ENCODE assay signal across 13 mouse cellular contexts in genomic region chr10:13422121-13422520, GRCm38 (mm10). TPM values are rescaled to one million over a fixed set of nuclear protein-coding genes. Genes with fewer than 3 reads are reported as not detected.
"Had no signal": no experiment of that assay in that cellular context is flagged by ENCODE, and none has a peak within 500 bp of the region (broad histone marks: within the 10 kb centered on the region; RNA-seq: fewer than 3 reads in every experiment).

No protein-coding gene starts in this region.

- ATAC-seq: liver, embryonic 12.5 days had no signal

- H3K27me3 ChIP-seq: liver, embryonic 12.5 days; lung, embryonic 15.5 days; neural tube, embryonic 15.5 days had no signal

- H3K4me3 ChIP-seq: left cerebral cortex, adult 2 months; limb, embryonic 10.5 days; liver, embryonic 12.5 days; lung, embryonic 15.5 days; megakaryocyte, embryonic 14.5 days; myocyte; neural tube, embryonic 15.5 days had no signal

- H3K4me2 ChIP-seq: liver, embryonic 12.5 days; lung, embryonic 15.5 days; neural tube, embryonic 15.5 days had no signal

- DNase-seq: kidney, adult 2 months; kidney, postnatal 25 days; lung, postnatal 14 days; right cerebral cortex, postnatal 14 days; thymus, postnatal 36 days had no signal

- H3K27ac ChIP-seq: left cerebral cortex, adult 2 months; limb, embryonic 10.5 days; liver, embryonic 12.5 days; lung, embryonic 15.5 days; macrophage; neural tube, embryonic 15.5 days had no signal

- H3K9ac ChIP-seq: liver, embryonic 12.5 days; lung, embryonic 15.5 days; neural tube, embryonic 15.5 days had no signal

- H3K4me1 ChIP-seq: limb, embryonic 10.5 days; liver, embryonic 12.5 days; lung, embryonic 15.5 days; megakaryocyte, embryonic 14.5 days; neural tube, embryonic 15.5 days had no signal

- H3K36me3 ChIP-seq: limb, embryonic 10.5 days; liver, embryonic 12.5 days; lung, embryonic 15.5 days; neural tube, embryonic 15.5 days had no signal

- H3K9me3 ChIP-seq: limb, embryonic 10.5 days; liver, embryonic 12.5 days; lung, embryonic 15.5 days; megakaryocyte, embryonic 14.5 days; neural tube, embryonic 15.5 days had no signal

RNA-seq across cellular contexts. Expression of gene Phactr2, which starts 52.1 kb away (rescaled TPM):
- polyA plus RNA-seq: myocyte had no signal
